Mouse (Mus musculus) thymus, postnatal 0 days (tissue): Measurements from ENCODE around the gene Ccdc122. TPM values are rescaled to one million over a fixed set of nuclear protein-coding genes. Genes with fewer than 3 reads are reported as not detected.
"Not testable (repeated sequence)": the region's sequence is repeated elsewhere in the genome, so short reads cannot be mapped to it uniquely, and the experiment has no call there.

Source experiments
- DNase-seq: peaks from one replicate; pipeline ENCODE4 v3.0.0-alpha.2; 2015; ENCODE audit warnings: low spot score
- polyA plus RNA-seq: library from polyadenylated mRNA; unstranded; fragments of >200 nt; fragmentation: Nextera tagmentation; extraction: Ambion mirVana; gene quantifications from 2 replicates; pipeline ENCODE4 v1.2.1, GENCODE M21; 2015

Gene Ccdc122
- polyA plus RNA-seq: 4.9 and 5.1 TPM in 2 replicates

GRCm38 (mm10) chr14:77036226-77037046 is at the start of gene Ccdc122, which contains the start of gene Lacc1:
Ccdc122 (plus strand) TSS chr14:77036772.
Lacc1 (minus strand) TSS chr14:77036904.
- DNase-seq: peak; percentile 80

DNA sequence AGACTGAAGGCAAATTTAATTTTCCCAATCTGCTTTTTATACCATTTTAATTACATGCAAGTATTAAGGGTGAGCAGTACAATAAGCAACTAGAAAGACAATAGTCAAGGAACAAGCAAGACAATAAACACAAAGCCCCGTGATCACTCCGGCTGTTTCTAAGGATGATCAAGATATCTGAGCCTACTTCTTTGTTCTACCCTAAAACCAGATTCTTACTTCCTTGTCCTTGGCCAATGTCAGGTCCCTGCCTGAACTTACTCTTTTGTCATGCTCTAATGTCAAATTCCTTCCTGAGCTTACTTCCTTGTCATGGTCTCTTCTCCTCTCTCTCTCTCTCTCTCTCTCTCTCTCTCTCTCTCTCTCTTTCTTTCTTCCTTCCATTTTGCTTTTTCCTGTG is 46.2 kb upstream of the Ccdc122 start:
- DNase-seq: not testable (repeated sequence)

DNA sequence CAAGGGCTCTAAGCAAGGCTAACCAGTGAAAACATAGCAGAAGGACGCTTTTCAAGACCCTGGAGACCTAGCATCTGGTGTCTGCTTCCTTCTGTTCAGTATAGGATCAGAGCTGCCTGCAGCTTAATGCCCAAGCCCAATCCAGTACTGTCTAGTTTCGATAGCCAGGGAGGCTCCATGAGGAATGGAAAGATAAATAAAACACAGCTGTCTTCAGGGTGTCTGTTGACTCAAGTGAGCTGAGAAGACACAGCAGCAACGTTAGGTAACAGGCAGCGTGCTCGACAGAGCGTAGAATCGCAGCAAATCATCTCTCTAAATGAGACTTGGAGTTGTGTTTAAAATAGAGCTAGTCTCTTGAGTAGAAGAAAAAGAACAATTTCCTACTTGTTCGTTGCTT is 31.8 kb upstream of the Ccdc122 start:
- no peak for DNase-seq

DNA sequence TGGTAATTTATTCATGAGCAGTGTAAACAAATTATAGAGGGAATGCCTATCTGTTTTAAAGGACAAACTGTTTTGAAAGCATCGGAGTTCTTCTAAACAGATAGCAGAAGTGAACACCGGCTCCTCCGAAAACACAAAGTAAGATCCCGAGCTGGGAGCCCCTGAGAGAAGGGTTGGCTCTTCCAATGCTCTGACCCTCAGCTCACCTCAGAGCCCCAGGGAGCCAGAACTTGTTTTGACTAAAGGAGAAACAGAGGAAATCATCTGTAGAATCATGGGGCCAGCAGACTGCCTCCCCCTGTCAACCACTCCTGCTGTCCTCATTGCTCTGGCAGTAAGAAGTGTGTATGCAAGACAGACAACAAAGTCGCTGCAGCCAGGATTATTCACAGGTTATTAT is 31.0 kb upstream of the Ccdc122 start:
- DNase-seq: no peak

- DNase-seq: peak; percentile 66
Observed at GRCm38 (mm10) chr14:77008238-77008637, 28.3 kb upstream of the Ccdc122 start.

- DNase-seq: peak; percentile 66
Observed at GRCm38 (mm10) chr14:77011804-77012203, 24.8 kb upstream of the Ccdc122 start.

DNA sequence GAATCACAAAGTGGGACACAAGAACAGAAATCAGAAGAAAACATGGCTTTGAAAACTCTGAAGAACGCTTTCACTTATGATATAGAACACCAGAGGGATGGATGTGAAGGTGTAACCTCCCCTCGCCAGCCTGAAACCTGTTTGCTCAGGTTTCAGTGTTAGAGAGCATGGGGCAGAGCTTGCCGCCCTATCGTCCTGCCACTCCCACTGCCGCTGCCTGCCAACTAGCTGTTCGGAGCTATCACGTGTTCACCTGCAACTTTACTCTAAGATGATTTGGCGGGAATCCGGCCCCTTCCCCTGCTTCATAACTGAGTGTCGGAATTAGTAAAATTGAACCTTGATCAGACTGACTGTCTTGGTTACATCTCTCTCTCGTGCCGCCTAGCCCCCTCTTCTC is 19.8 kb upstream of the Ccdc122 start:
- not testable (repeated sequence) for DNase-seq

DNA sequence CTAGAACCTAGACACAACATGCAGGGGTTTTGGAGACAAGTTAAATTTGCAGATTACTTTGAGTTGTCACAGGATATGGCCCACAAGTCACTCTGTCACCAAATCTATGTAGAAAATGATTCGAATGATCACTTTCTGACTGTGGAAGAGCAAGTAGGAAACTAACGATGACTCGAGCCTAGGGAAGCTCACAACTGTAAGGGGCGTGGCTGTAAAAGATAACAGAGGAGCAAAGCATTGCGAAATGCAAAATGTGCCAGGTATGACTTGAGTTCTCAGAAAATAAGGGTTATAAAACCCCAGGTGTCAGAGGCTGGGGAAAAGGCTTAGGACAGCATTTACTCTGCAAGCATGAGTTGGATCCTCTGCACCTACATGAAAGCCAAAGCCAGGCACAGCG is 19.4 kb upstream of the Ccdc122 start:
- no peak for DNase-seq

DNA sequence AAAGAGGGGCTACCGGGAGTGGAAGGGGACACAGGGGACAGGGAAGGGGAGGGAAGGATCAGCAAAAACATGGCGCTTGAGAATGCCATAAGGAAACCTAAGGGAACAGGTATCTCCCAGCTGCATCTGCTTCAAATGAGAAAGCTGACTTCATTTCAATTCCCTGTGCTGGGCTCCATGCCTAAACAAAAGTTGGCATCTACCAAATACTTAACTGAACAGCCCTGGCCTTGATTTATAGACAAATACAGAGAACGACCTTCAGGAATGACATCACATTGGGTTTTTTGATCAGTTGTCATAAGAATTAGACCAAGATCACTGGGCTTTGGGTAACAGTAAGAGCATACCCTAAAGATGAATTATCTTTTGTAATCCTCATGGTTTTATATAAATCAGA is 12.1 kb upstream of the Ccdc122 start:
- no peak for DNase-seq

DNA sequence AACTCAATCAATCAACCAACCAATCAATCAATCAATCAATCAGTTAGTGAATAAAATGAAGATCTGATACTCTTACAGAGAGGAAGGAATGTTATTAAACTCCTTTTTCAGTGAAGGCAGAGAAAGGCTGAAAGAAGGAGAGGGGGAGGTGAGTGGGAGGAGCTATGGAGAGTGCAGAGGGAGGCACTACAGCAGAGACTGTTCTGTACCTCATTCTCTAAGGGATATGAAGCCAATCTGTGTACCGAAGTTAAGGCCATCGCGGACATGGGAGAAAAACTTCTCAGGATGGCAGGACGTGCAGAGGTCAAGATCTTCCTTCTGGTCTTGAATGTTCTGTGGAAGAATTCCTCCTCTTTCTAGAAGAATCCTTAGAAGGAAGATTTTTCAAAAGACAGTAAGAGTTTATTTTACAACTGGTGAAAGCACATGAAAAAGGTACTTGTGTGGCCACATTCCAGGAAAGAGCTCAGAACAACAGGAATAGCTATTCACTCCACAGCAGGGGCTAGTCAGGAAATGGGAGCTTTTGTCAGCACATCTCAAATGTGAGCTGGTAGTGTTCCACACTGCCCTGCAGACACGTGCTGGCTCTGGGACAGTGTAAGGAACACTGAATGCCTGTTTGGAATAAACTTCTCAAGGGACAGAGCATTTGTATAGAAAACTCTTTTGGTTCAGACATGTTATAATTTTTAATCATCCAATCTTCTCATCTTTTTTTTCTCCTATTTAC is 7.1 kb upstream of the Ccdc122 start:
- DNase-seq: no peak

DNA sequence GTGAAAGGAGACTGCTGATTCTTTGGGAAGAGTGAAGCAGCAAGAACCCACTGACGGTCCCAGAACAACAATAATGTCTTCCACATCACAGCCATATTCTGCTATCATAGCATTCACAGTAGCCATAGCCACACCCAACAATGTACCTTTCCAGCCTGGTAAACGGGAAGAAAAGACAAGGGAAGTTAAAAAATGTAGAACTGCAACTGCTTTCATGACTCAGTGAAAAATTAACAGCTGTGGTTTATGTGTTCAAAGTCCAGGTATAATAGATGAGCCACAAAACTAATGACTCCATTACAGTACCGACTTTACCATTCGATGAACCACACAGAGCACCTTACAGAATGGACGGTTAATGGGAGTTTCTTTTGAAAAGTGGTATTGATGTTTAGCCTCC is 5.8 kb upstream of the Ccdc122 start:
- DNase-seq: no peak

DNA sequence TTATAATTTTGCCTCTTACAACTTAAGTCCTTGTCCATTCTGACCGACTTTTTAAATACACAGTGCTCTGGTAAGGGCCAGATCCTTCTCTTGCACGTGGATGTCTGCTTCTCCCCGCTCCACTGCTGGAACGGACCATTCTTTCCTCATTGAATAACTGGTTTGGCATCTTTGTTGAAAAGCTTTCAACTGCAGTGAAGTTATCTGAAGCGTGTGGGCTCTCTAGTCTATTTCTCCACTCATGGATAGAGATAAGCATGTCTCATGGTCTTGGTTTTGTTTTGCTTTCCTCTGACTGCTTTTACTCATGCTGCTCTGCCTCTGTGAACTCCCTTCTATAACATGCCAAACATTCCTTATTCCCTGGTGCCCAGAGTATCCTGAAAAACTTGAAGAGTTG is 4.1 kb upstream of the Ccdc122 start:
- DNase-seq: no peak

GRCm38 (mm10) chr14:77033391-77033790 is 3.2 kb upstream of the Ccdc122 start:
- DNase-seq: no peak

GRCm38 (mm10) chr14:77034175-77034915 is 2.2 kb upstream of the Ccdc122 start:
- no peak for DNase-seq

GRCm38 (mm10) chr14:77034970-77035369 is 1.6 kb upstream of the Ccdc122 start:
- DNase-seq: no peak

DNA sequence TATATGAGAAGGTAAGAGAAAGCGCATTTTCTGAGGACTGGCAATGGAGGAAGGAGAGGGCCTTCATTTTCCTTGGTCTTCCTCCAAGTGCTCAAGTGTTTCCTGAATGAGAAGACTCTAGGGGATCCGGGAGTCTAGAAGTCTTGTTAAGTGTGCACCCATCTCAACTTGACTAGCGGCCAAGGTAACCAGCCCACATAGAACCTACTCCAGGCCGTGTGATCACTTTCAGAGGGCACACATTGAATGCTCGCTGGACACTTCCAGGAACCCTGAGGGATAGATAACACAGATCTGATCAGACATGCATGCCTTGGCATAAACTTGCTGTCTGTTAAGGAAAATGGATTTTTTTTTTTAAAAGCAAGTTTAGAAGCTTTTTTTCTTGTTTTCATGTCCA is 758 bp downstream of the Ccdc122 start:
- no peak for DNase-seq

DNA sequence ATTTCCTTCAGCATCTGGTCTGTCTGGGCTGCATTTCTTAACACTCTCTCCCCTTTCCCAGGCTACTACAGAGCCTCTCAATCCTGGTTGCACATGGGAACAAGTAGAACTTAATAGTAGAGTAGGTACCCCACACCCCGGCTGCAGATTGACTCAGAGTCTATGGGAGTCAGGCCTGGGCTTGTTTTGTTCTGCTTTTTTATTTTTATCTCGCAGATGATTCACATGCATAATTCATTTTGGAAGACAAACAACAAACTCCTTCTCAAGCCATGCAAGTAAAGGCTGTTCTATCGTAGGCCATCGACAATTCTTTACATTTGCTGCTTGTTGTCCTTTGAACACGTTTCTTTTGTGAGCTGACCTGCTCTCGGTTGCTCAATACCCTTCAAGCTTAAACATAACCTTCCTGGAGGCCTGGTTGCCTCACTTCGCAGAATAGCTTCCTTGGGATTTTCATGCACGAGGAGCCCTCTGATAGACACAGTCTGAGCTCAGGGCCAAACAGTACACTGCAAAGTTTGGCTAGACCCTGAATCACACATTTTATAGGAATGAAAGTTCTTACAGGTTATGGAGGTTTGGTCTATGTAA is 1.4 kb downstream of the Ccdc122 start:
- DNase-seq: no peak

DNA sequence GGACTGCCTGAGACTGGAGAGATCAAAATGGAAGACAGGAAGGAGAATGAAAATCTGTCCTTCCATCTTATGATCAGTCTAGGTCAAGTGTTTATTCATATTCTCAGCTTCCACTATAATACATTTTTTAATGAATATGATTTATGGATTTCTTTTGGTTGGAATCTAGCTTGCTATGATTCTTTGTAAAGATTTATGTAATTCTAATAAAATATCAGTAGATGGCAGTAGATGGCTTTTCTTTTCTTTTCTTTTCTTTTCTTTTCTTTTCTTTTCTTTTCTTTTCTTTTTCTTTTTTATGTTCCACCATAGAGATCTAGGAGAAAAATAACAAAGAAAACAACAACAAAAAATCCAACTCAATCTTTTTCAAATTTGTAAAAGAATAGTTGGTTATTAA is 16.7 kb downstream of the Ccdc122 start:
- DNase-seq: no peak

DNA sequence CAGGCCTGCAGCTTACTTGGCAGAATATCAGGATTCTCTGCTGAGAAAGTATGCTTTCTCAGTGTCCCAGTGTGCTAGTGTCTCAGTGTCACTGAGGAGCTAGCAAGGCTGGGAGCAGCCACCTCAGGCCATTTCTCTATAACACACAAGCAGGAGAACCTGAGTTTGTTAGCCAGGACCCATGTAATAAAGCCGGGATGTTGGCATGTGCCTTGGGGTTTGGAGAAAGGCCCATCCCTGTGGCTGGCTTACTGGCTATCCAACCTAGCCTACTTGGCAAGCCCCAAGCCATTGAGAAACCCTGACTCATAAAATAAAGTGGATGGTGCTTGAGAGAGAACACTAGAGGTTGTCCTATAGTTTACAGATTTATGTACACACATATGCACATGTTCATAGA is 32.8 kb downstream of the Ccdc122 start:
- DNase-seq: no peak

- no peak for DNase-seq
Observed at GRCm38 (mm10) chr14:77081248-77081647, 44.7 kb downstream of the Ccdc122 start.

- DNase-seq: no peak
Observed at GRCm38 (mm10) chr14:77100285-77100684, 63.7 kb downstream of the Ccdc122 start.
